Mouse (Mus musculus) adrenal gland, adult 8-10 months (tissue): Measurements from ENCODE around the gene B4gat1. TPM values are rescaled to one million over a fixed set of nuclear protein-coding genes. Genes with fewer than 3 reads are reported as not detected.
A peak's percentile ranks its signal among the peaks of the same experiment; 100 is the strongest.

ENCODE experiments used
- DNase-seq: peaks from one replicate; pipeline ENCODE4 v3.0.0; 2022
- total RNA-seq, 4 experiments: library from RNA; stranded (reverse); gene quantifications; 2 replicates each; pipeline ENCODE4 v1.2.4; 2022

B4gat1 gene
- total RNA-seq, 4 experiments from 2014 or later: 44.3 to 54.2 (median 51.8) TPM

DNA sequence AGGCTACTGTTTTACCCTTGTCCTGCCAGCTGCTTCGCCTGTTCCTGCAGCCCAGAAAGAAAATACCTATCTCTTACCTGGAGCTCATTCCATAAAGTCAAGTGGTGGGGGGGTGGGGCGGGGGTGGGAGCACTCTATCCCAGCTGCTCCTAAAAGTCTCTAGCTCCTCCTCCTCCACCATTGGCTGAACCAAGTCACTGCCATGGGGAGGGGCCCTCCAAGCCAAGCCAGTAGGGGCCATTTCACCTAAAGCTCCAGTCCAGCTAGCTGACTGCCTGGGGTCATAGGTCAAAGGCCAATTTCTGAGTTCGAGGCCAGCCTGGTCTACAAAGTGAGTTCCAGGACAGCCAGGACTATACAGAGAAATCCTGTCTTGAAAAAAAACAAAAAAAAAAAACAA, 5.9 kb upstream of the B4gat1 start:
- DNase-seq: no peak

DNA sequence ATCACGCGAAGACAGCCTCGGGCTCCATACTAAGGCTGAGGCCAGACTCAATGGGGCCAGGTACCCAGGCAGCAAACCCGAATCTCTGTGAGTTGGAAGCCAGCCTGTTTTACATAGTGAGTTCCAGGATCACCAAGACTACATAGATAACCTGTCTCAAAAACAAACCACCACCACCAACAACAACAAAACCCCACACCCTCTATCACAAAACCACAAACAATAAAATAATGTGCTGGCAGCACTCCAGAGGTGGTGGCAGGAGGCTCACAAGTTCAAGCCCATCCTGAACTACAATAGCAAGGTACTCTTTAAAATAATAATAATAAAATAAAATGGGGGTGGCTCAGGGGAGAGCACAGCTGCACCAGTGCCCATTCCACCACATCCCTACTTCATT, 2.0 kb upstream of the B4gat1 start:
- no peak for DNase-seq

DNA sequence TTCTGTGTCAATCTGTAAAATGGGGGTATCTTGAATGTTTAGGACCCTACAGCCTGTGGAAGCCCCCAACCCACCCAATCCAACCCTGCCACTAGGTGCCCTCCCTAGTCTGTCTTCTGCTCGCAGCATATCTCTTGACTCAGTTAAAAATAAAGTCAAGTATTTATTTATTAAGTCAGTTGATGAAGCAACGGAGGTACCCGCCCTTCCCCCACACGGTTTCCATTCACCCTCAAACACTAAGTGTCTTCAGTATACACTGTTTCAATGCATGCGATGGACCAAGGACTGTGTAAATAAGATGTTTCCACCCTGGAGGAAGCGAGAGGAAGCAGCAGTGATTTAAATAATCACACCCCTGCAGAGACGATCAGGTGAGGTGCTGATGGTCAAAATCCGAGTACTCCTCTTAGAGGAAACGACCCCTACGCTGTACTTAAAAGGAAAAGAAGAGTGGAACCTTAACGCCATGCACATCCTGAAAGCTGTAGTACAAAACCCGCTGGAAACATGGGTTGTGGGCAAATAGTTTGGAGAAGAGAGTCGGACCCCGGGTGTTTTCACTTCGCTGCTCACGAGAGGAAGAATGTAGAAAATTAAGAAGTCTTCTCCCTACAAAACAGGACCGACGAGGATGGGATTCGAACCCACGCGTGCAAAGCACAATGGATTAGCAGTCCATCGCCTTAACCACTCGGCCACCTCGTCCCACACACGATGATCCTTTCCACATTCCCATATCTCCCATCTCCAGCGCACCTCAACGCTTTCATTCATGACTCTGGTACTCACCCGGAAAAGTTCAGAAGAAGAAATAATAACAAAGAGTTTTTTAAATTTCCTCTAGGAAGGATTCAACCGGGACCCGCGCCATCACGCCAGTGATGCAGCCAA, 701 bp upstream of the B4gat1 start:
- peak; percentile 78 for DNase-seq

DNA sequence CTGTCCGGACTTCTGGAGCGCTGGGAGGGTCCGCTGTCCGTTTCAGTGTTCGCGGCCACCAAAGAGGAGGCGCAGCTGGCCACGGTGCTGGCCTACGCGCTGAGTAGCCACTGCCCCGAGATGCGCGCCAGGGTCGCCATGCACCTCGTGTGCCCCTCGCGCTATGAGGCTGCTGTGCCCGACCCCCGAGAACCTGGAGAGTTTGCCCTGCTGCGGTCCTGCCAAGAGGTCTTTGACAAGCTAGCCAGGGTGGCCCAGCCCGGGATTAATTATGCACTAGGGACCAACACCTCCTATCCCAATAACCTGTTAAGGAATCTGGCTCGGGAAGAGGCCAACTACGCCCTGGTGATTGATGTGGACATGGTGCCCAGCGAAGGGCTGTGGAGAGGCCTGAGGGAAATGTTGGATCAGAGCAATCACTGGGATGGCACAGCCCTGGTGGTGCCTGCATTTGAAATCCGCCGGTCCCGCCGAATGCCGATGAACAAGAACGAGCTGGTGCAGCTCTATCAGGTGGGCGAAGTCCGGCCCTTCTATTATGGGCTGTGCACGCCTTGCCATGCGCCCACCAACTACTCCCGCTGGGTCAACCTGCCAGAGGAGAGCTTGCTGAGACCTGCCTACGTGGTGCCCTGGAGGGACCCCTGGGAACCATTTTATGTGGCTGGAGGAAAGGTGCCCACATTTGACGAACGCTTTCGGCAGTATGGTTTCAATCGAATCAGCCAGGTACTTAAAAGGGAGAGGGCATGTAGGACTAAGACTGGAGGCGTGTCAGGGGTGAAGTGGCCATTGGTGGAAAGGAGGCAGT, 882 bp downstream of the B4gat1 start:
- DNase-seq: no peak

GRCm38 (mm10) chr19:5040862-5041523, 2.4 kb downstream of the B4gat1 start, which contains the start of gene Brms1:
Brms1 (plus strand) TSS chr19:5041354.
- DNase-seq: peak; percentile 91

DNA sequence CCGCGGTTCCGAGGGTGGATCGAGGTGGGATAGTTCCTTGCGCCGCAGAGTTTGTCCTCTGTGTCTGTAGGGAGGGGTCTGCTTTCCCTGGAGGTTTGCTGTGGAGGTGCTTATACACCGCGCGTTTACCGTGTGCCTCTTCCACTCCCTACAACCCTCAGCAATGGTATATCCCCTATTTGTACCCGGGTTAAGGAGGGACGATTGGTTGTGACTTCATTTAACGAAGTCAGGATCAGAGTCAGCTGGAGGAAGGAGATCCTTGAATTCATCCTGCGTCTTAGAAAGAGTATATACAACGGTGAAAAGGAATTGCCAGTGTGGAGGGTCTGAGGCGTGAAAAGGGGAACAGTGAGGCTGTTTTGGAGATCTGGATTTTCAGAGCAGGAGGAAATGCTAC, 3.0 kb downstream of the B4gat1 start:
- DNase-seq: no peak

GRCm38 (mm10) chr19:5045531-5045930, 6.9 kb downstream of the B4gat1 start:
- DNase-seq: no peak

DNA sequence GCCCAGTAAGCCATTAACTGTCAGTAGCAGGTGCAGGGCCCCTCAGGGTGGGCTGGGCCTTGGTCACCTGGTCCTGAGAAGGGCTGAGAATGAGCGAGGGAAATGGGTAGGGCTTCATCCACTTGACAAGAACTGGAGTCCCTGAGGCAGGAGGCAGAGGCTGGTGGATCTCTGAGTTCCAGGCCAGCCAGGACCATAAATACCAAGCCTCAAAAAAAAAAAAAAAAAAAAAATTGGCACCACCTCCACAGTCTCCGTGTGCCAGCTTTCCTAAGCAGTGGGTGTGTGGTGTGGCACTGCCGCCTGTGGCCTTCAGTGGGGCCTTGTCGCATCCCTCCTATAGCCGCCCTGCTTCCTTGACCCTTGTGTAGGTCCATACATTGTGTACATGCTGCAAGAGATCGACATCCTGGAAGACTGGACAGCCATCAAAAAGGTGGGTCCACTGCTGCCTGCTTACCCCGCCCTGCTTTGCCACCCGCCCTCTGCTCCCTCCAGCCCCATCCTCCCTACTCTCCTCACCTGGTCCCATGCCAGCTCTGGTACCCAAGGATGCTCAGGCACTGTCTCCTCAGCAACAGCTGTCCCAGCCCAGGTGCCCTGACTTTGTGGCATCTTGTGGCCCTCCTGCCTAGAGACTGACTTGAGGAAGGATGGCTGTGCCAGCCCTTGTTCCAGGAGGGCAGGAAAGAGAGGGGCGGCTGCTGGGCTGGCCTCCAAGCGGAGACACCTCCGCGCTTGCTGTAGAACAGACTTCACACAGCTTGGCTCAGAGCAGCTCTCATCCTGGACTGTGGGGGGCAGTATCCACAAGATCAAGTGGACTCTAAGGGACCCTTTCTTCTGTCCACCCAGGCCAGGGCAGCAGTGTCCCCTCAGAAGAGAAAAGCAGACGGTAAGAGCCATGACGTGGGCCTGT, 9.8 kb downstream of the B4gat1 start:
- DNase-seq: no peak

DNA sequence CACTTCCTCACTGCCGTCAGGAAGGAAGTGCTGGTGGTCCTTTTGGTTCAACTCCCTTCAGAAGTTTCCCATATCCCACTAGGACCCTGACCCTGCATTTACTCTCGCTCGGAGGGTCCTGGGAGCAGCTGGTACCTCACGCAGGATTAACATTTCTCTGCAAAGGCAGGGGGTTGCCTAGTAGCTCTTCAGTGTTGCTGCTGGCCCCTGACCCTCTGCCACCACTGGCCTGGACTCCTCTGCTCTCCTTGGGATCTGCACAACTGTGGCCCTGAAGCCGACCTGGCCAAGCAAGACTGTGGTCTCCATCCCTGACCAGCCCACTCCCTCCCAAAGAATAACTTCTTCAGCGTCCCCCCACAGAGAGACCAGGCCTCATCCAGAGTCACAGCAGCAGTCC, 10.7 kb downstream of the B4gat1 start:
- no peak for DNase-seq

DNA sequence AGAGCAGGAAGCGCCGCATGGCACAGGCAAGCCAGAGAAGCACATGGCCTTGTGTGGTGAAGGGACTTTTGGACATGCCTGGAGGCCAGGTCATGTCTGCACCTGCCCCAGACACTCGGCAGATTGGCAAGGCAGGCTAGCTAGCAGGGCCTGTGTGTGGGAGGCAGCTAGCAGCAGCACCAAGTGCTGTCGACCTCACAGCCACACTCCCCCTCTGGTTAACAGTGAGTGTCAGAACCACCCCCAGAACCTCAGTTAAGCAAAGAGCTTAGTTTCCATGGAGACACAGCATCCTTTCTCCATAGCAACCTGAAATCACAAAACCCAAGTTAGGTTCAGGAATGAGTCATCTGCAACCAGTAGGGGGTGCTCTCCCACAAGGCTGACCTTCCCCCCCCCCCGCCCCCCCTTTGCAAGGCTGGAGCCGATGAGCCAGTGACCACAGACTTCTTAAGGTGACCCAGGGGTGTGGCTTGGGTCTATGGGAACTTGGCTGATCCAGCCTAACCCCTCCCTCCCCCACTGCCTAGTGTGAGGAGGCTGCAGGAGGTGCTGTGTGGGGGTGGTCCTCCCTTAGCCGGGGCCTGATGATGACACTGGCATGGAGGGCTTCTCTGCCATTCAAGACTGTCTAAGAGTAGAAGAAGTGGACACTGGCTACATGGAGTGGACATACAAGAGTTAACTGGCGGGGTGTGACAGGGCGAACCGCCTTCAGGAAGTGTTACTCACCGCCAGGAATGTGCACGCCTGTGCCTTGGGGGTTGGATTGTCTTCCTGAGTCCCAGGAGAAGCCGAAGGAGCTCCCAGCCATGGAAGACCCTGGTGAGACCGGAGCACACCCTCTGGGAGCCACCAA, 11.7 kb downstream of the B4gat1 start, which contains the start of gene Rin1:
Gene Rin1 (plus strand): TSS at position 435 of the 859 bp plus-strand sequence.
- peak; percentile 61 for DNase-seq

DNA sequence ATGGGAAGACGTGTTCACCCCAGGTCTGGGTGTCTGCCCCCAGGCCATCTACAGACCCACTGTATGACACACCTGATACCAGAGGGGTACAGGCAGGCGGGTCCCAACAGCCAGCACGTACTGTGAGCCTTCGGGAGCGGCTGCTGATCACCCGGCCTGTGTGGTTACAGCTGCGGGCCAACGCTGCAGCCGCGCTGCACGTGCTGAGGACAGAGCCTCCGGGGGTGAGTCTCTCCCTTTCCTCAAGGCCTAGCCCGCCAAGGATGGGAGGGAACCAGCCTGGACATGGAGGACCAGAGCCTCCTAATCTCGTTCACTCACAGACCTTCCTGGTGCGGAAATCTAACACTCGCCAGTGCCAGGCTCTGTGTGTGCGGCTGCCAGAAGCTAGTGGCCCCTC, 12.4 kb downstream of the B4gat1 start:
- no peak for DNase-seq

DNA sequence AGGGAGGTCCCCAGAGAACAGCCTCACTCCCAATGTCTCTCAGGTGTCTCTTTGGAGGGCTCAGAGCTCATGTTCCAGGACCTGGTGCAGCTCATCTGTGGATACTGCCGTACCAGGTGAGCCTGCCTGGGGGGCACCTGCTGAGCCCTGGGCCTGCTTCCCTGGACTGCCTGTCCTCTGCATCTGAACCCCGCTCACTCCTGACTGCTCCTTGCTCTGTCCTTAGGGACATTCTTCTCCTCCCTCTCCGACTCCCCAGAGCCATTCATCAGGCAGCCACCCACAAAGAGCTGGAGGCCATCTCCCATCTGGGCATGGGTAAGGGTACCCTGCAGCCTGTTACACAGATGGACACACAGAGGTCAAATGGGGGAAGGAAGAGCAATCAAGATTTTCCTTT, 12.9 kb downstream of the B4gat1 start:
- DNase-seq: no peak

- no peak for DNase-seq
Measured at GRCm38 (mm10) chr19:5052166-5052822, 13.7 kb downstream of the B4gat1 start.

DNA sequence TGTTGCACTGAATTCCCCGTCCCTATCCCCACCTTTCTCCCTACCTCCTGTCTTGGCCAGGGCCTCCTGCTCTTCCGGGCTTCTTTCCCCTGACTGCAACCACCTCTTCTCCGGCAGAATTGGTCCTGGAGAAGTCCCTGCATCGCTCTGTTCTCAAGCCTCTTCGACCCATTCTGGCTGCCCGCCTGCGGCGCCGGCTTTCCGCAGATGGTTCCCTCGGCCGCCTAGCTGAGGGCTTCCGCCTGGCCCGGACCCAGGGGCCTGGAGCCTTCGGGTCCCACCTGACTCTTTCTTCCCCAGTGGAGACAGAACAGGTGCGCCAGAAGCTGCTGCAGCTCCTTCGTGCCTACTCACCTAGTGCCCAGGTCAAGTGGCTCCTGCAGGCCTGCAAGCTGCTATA, 14.2 kb downstream of the B4gat1 start:
- DNase-seq: no peak

GRCm38 (mm10) chr19:5053909-5054308, 15.3 kb downstream of the B4gat1 start:
- DNase-seq: no peak

DNA sequence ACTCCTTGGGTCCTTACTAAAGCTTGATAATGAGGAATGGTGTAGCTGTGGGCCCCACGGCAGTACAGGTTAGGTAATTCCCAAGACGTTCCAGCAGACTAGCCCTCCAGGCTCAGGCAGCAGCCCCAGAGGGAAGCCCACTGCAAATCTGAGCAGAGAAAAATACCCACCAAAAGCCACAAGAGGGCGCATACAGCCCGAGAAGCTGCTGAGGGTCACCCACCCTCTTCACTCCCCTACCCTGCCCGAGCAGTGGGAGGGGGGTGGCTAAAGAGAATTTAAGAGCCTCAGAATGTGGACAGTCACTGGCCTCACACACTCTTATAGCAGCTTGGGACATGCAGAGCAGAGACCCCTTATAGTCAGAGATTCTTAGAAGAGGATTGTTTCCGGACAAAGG, 17.6 kb downstream of the B4gat1 start:
- no peak for DNase-seq

DNA sequence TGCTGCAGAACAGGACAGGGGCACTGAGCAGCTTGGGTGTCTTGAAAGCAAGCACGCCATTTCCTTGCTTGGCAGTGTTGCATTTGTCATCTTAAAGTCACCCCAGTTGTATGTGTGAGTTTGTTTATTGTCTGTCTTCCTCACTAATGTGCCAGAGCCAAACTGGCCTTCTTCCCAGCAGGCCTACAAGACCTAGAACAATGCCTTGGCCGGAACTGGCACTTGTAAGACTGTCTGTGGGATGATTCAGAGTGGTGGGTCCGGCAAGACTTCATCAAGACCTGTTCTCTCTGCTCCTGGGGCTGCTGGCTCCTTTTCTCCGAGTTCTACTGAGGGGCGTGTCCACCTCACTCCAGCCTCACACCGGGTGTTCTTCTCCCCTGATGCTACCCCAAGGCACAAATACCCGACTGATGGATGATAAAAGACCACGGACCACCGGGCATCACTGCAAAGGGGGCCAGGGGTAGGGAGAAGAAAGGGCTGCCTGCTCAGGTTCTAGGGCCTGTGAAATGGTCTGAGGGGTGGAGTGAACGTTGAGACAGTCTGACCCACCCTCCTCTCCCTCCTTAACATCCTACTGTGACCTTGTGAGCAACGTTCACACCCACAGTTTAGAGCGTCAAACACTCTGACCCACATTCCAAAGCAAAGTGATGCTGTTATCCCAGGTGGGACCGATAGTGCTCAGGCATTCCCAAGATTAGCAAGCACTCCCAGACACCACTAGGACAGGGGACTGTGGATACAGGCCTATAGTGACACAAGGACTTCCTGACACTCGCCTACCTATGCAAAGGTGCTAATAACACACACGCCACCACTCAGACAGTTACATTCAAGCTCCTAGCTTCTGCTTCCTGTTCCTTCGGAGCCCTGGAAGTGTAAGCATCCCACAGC, 19.5 kb downstream of the B4gat1 start:
- DNase-seq: no peak

DNA sequence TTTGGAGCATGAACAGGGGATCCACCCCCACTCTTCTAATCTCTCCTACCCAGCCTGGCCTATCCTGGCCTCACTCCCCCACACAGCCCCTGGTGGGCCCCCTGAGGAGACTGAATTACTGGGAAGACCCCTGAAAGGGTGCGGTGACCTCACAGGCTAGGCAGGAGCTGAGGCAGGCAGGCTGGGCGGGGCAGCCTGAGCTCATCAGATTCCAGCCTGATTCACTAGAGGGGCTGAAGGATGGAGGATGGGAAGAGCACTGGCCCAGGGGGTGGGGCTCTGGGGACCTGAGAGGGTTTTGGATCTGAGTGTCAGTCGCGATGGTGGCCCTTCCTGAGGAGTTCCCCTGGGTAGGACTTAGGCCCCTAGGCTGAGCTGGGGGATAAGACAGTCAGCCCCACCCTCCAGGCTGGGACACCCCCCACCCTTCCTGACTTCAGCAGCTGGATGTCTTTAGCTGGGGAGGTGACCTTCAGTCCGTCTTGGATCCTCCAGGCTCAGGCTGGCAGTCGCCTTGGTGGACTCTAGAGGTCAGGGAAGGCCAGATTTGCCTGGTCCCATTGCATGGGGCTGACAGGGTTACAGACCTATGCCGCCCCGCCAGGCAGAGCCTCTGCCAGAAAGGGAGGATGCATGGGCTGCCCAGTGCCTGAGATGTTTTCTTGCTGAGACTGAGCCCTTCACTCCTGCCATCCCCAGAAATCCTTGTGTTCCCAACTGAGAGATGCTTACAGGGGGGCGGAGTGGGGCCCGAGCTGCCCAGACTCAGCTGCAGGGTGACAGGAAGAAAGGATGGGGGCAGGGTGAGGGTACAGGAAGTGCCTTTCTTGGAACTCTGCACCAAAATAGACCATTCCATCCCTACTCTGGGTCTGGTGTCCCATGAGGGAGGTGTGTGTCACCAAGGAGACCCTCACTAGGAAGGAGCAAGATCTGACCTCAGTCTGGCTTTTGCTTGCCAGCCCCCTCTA, 20.5 kb downstream of the B4gat1 start:
- DNase-seq: no peak
